Mouse (Mus musculus): ENCODE data around the gene Neo1. TPM values are rescaled to one million over a fixed set of nuclear protein-coding genes. Genes with fewer than 3 reads are reported as not detected.

The Neo1 gene
- polyA plus RNA-seq, 1 experiment, result 35.1 TPM

DNA sequence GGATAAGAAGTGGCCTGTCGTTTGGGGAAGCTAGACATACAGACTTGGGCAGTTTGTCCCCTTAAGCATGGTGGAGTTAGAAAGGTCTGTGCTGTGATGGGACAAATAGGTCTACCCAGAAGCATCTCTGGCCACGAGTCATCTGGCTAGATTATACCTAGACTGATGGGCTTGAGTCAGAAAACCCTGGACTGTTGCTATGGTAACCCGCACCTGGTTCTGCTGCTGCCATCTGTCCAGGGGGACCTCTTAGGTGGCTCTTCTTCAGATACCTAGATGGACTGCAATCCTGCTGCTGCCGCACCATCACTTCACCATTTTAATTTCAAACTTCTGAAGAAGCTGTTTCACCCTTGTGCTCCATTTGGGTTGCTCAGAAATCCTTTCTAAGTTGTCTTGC is 34.0 kb upstream of the Neo1 start:
- no peaks in the 10 kb centered on the region for H3K36me3 ChIP-seq (ENCODE audit: control insufficient read depth, insufficient read depth)
- no peak overlapping the region for H3K4me3 ChIP-seq (ENCODE audit: insufficient read depth, poor library complexity, severe bottlenecking)
- no peak overlapping the region for H3ac ChIP-seq (ENCODE audit: control insufficient read depth, insufficient read length, low read depth)
- peaks cover 6% of the 10 kb centered on the region for H3K27me3 ChIP-seq (ENCODE audit: control insufficient read depth, insufficient read depth, insufficient read length)
- TF ChIP-seq MYOD1 (IDR thresholded peaks at IDR 0.05; ENCODE audit: control insufficient read depth, insufficient read length, low read depth), result no peak
- no peak for TF ChIP-seq MAX (IDR thresholded peaks at IDR 0.05)
- TF ChIP-seq USF1 (IDR thresholded peaks at IDR 0.05; ENCODE audit: low read depth), result no peak
- no peak for TF ChIP-seq CEBPB (IDR thresholded peaks at IDR 0.05; ENCODE audit: low read depth)
- TF ChIP-seq MYOG (IDR thresholded peaks at IDR 0.05; ENCODE audit: control insufficient read depth, extremely low read depth, insufficient read length), result no peak
- TF ChIP-seq FOSL1 (IDR thresholded peaks at IDR 0.05; ENCODE audit: insufficient read depth, low read length, poor library complexity, severe bottlenecking), result no peak
- TF ChIP-seq CTCF (IDR thresholded peaks at IDR 0.05; ENCODE audit: control insufficient read depth, insufficient read depth, insufficient read length), result no peak
- no peaks in the 10 kb centered on the region for H3K79me2 ChIP-seq (ENCODE audit: control insufficient read depth, insufficient read depth)
- no peaks in the 10 kb centered on the region for H3K79me3 ChIP-seq (ENCODE audit: low read depth)

GRCm38 (mm10) chr9:59065616-59066301 is 29.5 kb upstream of the Neo1 start:
- Histone ChIP-seq H3K4me3 (ENCODE audit: insufficient read depth, poor library complexity, severe bottlenecking) (no peak overlapping the region), H3K79me3 (ENCODE audit: low read depth) (no peaks in the 10 kb centered on the region), H3K79me2 (ENCODE audit: control insufficient read depth, insufficient read depth) (no peaks in the 10 kb centered on the region), H3K36me3 (ENCODE audit: control insufficient read depth, insufficient read depth) (no peaks in the 10 kb centered on the region), H3ac (ENCODE audit: control insufficient read depth, insufficient read length, low read depth) (no peak overlapping the region), H3K27me3 (ENCODE audit: control insufficient read depth, insufficient read depth, insufficient read length) (no peaks in the 10 kb centered on the region)
- TF ChIP-seq MYOG (IDR thresholded peaks at IDR 0.05; ENCODE audit: control insufficient read depth, extremely low read depth, insufficient read length), result no peak
- no peak for TF ChIP-seq MAX (IDR thresholded peaks at IDR 0.05)
- TF ChIP-seq FOSL1 (IDR thresholded peaks at IDR 0.05; ENCODE audit: insufficient read depth, low read length, poor library complexity, severe bottlenecking), result no peak
- TF ChIP-seq MYOD1 (IDR thresholded peaks at IDR 0.05; ENCODE audit: control insufficient read depth, insufficient read length, low read depth), result no peak
- TF ChIP-seq CTCF (IDR thresholded peaks at IDR 0.05; ENCODE audit: control insufficient read depth, insufficient read depth, insufficient read length), result no peak
- TF ChIP-seq USF1 (IDR thresholded peaks at IDR 0.05; ENCODE audit: low read depth), result no peak
- TF ChIP-seq CEBPB (IDR thresholded peaks at IDR 0.05; ENCODE audit: low read depth), result no peak

GRCm38 (mm10) chr9:59062409-59062808 is 26.2 kb upstream of the Neo1 start:
- no peaks in the 10 kb centered on the region for H3K36me3 ChIP-seq (ENCODE audit: control insufficient read depth, insufficient read depth)
- no peaks in the 10 kb centered on the region for H3K27me3 ChIP-seq (ENCODE audit: control insufficient read depth, insufficient read depth, insufficient read length)
- no peak overlapping the region for H3K4me3 ChIP-seq (ENCODE audit: insufficient read depth, poor library complexity, severe bottlenecking)
- H3K79me3 ChIP-seq (ENCODE audit: low read depth), result no peaks in the 10 kb centered on the region
- TF ChIP-seq MAX (IDR thresholded peaks at IDR 0.05), result no peak
- H3ac ChIP-seq (ENCODE audit: control insufficient read depth, insufficient read length, low read depth), result no peak overlapping the region
- H3K79me2 ChIP-seq (ENCODE audit: control insufficient read depth, insufficient read depth), result no peaks in the 10 kb centered on the region

DNA sequence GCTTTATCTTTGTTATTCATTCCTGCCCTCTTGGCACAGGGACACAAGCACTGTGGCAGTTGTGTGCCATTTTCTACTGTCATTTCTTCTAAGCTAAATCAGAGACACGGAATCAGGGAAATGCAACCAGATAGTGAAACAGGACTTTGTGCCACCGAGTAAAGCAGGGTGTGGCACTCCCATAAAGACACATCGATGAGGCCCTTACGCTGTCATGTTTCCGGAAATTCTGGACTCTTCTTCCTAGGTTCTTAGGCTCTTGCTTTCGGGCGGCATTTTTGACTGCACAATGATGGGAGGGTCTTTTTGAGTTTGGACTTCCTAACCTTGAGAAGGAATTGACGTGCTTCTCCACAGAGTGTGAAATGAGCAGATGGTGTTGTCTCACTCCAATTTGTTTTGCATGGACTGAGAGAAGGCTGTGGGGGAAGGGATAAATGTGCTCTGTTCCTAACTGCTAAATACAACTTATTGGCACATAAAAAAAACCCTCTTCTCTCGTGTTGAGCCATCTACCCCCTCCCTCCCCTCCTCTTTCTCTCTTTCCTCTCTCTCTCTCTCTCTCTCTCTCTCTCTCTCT is 23.9 kb upstream of the Neo1 start:
- no peak for TF ChIP-seq CTCF (IDR thresholded peaks at IDR 0.05; ENCODE audit: control insufficient read depth, insufficient read depth, insufficient read length)
- TF ChIP-seq CEBPB (IDR thresholded peaks at IDR 0.05; ENCODE audit: low read depth), result no peak
- TF ChIP-seq FOSL1 (IDR thresholded peaks at IDR 0.05; ENCODE audit: insufficient read depth, low read length, poor library complexity, severe bottlenecking), result no peak
- TF ChIP-seq MYOG (IDR thresholded peaks at IDR 0.05; ENCODE audit: control insufficient read depth, extremely low read depth, insufficient read length), result no peak
- no peak for TF ChIP-seq MYOD1 (IDR thresholded peaks at IDR 0.05; ENCODE audit: control insufficient read depth, insufficient read length, low read depth)
- TF ChIP-seq USF1 (IDR thresholded peaks at IDR 0.05; ENCODE audit: low read depth), result no peak
- no peak for TF ChIP-seq MAX (IDR thresholded peaks at IDR 0.05)
- no peak overlapping the region for H3ac ChIP-seq (ENCODE audit: control insufficient read depth, insufficient read length, low read depth)

DNA sequence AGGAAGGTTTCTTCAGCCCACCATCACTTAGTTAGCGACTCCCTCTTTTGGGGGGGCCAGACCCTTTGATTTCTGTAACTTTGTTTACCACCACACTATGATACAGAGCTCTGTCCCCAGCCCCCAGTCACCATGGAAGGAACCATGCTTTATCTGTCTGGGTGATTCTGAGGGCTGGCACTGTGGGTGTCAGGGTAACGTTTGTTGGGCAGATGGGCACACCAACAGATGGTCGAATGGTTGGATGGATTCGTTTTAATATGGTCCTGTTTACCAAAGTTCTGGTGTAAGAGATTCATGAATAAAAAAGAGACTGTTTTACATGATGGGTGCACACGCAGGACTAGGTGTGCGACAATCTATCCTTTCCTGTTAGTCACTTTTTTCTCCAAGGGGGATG is 22.9 kb upstream of the Neo1 start:
- Histone ChIP-seq H3K79me3 (ENCODE audit: low read depth) (no peaks in the 10 kb centered on the region), H3K36me3 (ENCODE audit: control insufficient read depth, insufficient read depth) (no peaks in the 10 kb centered on the region), H3K27me3 (ENCODE audit: control insufficient read depth, insufficient read depth, insufficient read length) (no peaks in the 10 kb centered on the region), H3K4me3 (ENCODE audit: insufficient read depth, poor library complexity, severe bottlenecking) (no peak overlapping the region), H3ac (ENCODE audit: control insufficient read depth, insufficient read length, low read depth) (no peak overlapping the region), H3K79me2 (ENCODE audit: control insufficient read depth, insufficient read depth) (no peaks in the 10 kb centered on the region)
- TF ChIP-seq MYOD1 (IDR thresholded peaks at IDR 0.05; ENCODE audit: control insufficient read depth, insufficient read length, low read depth) (no peak), FOSL1 (IDR thresholded peaks at IDR 0.05; ENCODE audit: insufficient read depth, low read length, poor library complexity, severe bottlenecking) (no peak), CEBPB (IDR thresholded peaks at IDR 0.05; ENCODE audit: low read depth) (no peak), CTCF (IDR thresholded peaks at IDR 0.05; ENCODE audit: control insufficient read depth, insufficient read depth, insufficient read length) (no peak), MYOG (IDR thresholded peaks at IDR 0.05; ENCODE audit: control insufficient read depth, extremely low read depth, insufficient read length) (no peak), USF1 (IDR thresholded peaks at IDR 0.05; ENCODE audit: low read depth) (no peak), MAX (IDR thresholded peaks at IDR 0.05) (no peak)

More for the DNA sequence above, 23.9 kb upstream of the Neo1 start:
- Histone ChIP-seq H3K4me3 (ENCODE audit: insufficient read depth, poor library complexity, severe bottlenecking) (no peak overlapping the region), H3K79me2 (ENCODE audit: control insufficient read depth, insufficient read depth) (no peaks in the 10 kb centered on the region), H3K36me3 (ENCODE audit: control insufficient read depth, insufficient read depth) (no peaks in the 10 kb centered on the region), H3K79me3 (ENCODE audit: low read depth) (no peaks in the 10 kb centered on the region), H3K27me3 (ENCODE audit: control insufficient read depth, insufficient read depth, insufficient read length) (no peaks in the 10 kb centered on the region)

DNA sequence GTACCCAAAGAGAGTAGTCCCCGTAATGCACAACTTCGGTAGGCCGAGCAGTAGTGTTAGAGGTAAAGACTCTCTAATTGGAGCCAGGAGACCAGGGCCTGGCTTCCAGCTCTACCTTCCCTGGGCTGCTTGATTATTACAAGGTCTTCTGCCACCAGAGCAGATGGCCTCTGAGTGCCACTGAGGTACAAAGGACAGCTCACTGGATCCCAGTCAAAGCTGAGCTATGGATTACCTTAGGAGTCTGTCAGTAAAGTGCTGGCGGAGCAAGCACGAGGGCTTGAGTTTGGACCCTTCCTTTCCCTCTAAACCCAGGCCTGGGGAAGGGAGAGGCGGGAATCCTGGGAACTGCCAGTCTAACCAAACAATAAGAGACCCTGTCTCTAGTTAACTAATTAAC is 21.8 kb upstream of the Neo1 start:
- Histone ChIP-seq H3K79me3 (ENCODE audit: low read depth) (no peaks in the 10 kb centered on the region), H3K4me3 (ENCODE audit: insufficient read depth, poor library complexity, severe bottlenecking) (no peak overlapping the region), H3K36me3 (ENCODE audit: control insufficient read depth, insufficient read depth) (no peaks in the 10 kb centered on the region), H3K27me3 (ENCODE audit: control insufficient read depth, insufficient read depth, insufficient read length) (no peaks in the 10 kb centered on the region), H3ac (ENCODE audit: control insufficient read depth, insufficient read length, low read depth) (no peak overlapping the region), H3K79me2 (ENCODE audit: control insufficient read depth, insufficient read depth) (no peaks in the 10 kb centered on the region)
- TF ChIP-seq CTCF (IDR thresholded peaks at IDR 0.05; ENCODE audit: control insufficient read depth, insufficient read depth, insufficient read length) (no peak), CEBPB (IDR thresholded peaks at IDR 0.05; ENCODE audit: low read depth) (no peak), MAX (IDR thresholded peaks at IDR 0.05) (no peak), MYOG (IDR thresholded peaks at IDR 0.05; ENCODE audit: control insufficient read depth, extremely low read depth, insufficient read length) (no peak), MYOD1 (IDR thresholded peaks at IDR 0.05; ENCODE audit: control insufficient read depth, insufficient read length, low read depth) (no peak), USF1 (IDR thresholded peaks at IDR 0.05; ENCODE audit: low read depth) (no peak), FOSL1 (IDR thresholded peaks at IDR 0.05; ENCODE audit: insufficient read depth, low read length, poor library complexity, severe bottlenecking) (no peak)

Measured in C2C12 (cell line).